Mouse (Mus musculus) G1E (cell line): Measurements from ENCODE around the gene Trp53bp1.

ENCODE experiments used
- CTCF ChIP-seq: IDR thresholded peaks from 2 replicates; pipeline ENCODE4 v1.5.1; 2012; ENCODE audit warnings: low read depth, low read length, inconsistent platforms, mixed read lengths
- GATA1 ChIP-seq: IDR thresholded peaks from 2 replicates; pipeline ENCODE4 v1.6.1; 2012; ENCODE audit warnings: borderline replicate concordance, low read length, inconsistent platforms, mixed read lengths
- GATA2 ChIP-seq: IDR thresholded peaks from 2 replicates; pipeline ENCODE4 v1.6.1; 2012; ENCODE audit warnings: low read depth, low read length, inconsistent platforms, borderline replicate concordance
- POLR2AphosphoS5 ChIP-seq: IDR thresholded peaks from 2 replicates; pipeline ENCODE4 v1.6.1; 2012; ENCODE audit warnings: low read depth, low read length, inconsistent platforms; ENCODE audit not compliant: insufficient replicate concordance
- TAL1 ChIP-seq: conservative IDR thresholded peaks from 2 replicates; pipeline ENCODE4 v1.6.1; 2012; ENCODE audit warnings: low read depth, low read length, inconsistent platforms, mixed read lengths

GRCm38 (mm10) chr2:121292316-121293013 lies 21.3 kb upstream of the Trp53bp1 start:
- TF ChIP-seq CTCF, result no peak
- TF ChIP-seq GATA1, result no peak
- TF ChIP-seq POLR2AphosphoS5, result no peak
- no peak for TF ChIP-seq GATA2
- TF ChIP-seq TAL1, result no peak
